Mouse (Mus musculus) CH12.LX (cell line): ENCODE measurements around the gene Cacna1s.

ENCODE experiments used
- CHD1 ChIP-seq: IDR thresholded peaks from 2 replicates; pipeline ENCODE4 v1.6.1; 2012; ENCODE audit warnings: low read depth, low read length, improper control_type of control experiment, inconsistent platforms
- CTCF ChIP-seq, 2 experiments: IDR thresholded peaks in 1 of 2; conservative IDR thresholded peaks in 1 of 2; 2 replicates each; pipeline ENCODE4 v1.5.1; 2011 to 2012; ENCODE audit warnings: low read depth in 2 of 2, low read length in 2 of 2, improper control_type of control experiment in 1 of 2, inconsistent platforms in 1 of 2, mild to moderate bottlenecking in 1 of 2, moderate library complexity in 1 of 2
- KAT2A ChIP-seq: IDR thresholded peaks from 2 replicates; pipeline ENCODE4 v1.6.1; 2012; ENCODE audit warnings: low read length, improper control_type of control experiment, inconsistent platforms; ENCODE audit not compliant: insufficient replicate concordance
- MAZ ChIP-seq: IDR thresholded peaks from 2 replicates; pipeline ENCODE4 v1.6.1; 2012; ENCODE audit warnings: low read depth, mild to moderate bottlenecking, inconsistent platforms, low read length, improper control_type of control experiment, moderate library complexity
- POLR2A ChIP-seq: IDR thresholded peaks from 2 replicates; pipeline ENCODE4 v1.6.1; 2011; ENCODE audit warnings: low read depth, mild to moderate bottlenecking, improper control_type of control experiment, low read length
- ZC3H11A ChIP-seq: IDR thresholded peaks from 2 replicates; pipeline ENCODE4 v1.6.1; 2012; ENCODE audit warnings: low read depth, mild to moderate bottlenecking, inconsistent platforms, low read length, improper control_type of control experiment
- ZKSCAN1 ChIP-seq: IDR thresholded peaks from 2 replicates; pipeline ENCODE4 v1.6.1; 2012; ENCODE audit warnings: low read depth, inconsistent platforms, low read length, improper control_type of control experiment, borderline replicate concordance
- ZMIZ1 ChIP-seq: IDR thresholded peaks from 2 replicates; pipeline ENCODE4 v1.6.1; 2012; ENCODE audit warnings: low read depth, mild to moderate bottlenecking, inconsistent platforms, low read length, improper control_type of control experiment

GRCm38 (mm10) chr1:136077656-136078055 lies 25.1 kb downstream of the Cacna1s start:
- TF ChIP-seq ZC3H11A, result no peak
- no peak for TF ChIP-seq ZKSCAN1
- no peak for TF ChIP-seq KAT2A
- no peak for TF ChIP-seq CTCF (conservative IDR thresholded peaks at IDR 0.05 in 1 of 2, IDR thresholded peaks at IDR 0.05 in 1 of 2; ENCODE audit: low read depth in 2 of 2, low read length in 2 of 2)
- TF ChIP-seq ZMIZ1, result no peak
- TF ChIP-seq POLR2A, result no peak
- no peak for TF ChIP-seq CHD1
- no peak for TF ChIP-seq MAZ
